Mouse (Mus musculus) testis, postnatal 14 days (tissue): ENCODE measurements at regions not wholly inside any gene's neighbourhood (a gene's known extent, or its start where the extent isn't known, plus 50 kb on each side); places are given as distances from the start of the nearest gene placed in this dataset.
"Not testable (repeated sequence)": the region's sequence is repeated elsewhere in the genome, so short reads cannot be mapped to it uniquely, and the experiment has no call there.

Experiments
- DNase-seq: peaks from one replicate; pipeline ENCODE4 v3.0.0; 2021; ENCODE audit warnings: low spot score

DNA sequence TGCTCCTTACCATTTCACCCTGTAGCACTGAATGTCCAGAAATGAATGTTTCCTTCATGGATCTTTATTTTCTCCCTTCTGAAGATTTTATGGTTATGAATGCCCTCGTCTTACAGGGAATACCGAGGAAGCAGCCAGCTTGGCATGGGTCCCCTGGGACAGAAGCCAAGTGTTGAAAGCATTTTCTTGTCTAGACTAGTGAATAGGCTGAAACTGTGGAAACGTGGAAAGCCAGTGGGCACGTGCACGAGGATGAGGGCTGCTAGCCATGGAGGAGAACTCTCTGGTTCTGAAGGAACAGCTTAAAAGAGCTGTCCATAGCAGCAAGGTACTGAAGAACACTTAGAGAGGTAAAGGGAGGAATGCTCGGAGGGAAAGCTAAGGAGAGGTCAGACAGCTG lies 457.3 kb upstream of the Cdh5 start:
- DNase-seq = peak; percentile 7

DNA sequence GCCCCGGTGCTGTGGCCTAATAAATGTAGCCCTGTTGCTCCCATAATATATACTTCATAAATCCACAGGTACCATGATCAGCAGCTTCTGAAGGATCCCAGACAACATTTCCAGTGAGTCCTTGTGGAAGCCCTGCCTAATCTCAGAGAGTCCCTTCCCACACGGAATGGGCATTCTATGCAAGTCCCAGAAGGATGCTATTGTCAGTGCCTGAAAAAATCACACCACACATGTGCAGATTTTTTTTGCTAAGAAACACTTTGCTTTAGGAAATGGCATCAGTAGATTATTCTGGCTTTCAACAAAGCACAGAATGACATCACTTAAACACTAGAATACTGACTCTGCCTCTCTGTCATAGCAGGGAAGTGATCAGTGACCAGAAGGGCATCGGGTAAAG lies 456.6 kb upstream of the Cdh5 start:
- DNase-seq = no peak

DNA sequence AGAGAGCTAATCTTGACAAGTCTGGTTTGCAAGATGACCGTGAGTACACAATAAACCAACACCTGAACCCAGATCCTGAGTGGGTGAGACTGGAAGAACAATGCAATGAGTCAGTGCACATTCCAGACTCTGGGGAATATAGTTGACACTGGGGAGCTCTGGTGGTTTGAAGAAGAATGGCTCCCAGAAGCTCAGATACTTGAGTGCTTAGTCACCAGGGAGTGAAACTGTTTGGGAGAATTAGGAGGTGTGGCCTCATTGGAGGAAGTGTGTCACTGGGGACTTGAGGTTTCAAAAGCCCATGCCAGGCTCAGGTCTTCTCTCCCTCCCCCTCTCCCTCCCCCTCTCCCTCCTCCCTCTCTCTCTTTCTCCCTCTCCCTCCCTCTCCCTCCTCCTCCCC lies 436.6 kb upstream of the Cdh5 start:
- DNase-seq = no peak

DNA sequence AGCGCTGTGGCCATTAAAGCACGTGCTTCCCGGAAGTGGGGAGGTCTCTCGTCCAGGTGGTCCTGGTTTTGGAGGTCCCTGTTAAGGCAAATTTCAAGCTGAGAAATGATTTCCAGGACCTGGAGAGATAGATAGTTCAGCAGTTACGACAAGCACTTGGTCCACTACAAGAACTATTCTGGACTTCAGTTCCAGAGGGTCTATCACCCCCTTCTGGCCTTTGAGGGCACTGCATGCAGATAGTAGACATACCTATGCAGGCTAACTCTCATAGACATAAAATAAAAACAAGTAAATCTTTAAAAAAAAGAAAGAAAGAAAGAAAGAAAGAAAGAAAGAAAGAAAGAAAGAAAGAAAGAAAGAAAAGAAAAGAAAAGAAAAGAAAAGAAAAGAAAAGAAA lies 415.2 kb upstream of the Cdh5 start:
- DNase-seq = not testable (repeated sequence)

DNA sequence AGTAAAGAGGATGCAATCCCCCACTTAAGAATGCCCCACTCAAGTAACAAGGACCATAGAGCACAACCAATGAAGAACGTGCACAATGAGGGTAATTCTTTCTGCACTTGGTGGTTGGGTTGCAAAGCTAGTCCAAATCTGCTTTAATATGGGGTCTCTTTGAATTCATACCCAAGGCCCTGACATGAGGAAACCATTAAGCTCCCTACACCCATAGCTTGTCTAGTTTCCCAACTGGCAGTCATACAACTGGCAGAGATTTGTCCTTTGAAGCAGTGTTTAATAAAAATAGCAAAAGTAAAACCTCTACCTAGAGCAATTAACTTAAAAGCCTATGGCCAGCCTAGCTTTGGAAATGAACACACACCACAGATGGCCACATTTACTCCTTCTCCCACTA lies 411.0 kb upstream of the Cdh5 start:
- no peak for DNase-seq

DNA sequence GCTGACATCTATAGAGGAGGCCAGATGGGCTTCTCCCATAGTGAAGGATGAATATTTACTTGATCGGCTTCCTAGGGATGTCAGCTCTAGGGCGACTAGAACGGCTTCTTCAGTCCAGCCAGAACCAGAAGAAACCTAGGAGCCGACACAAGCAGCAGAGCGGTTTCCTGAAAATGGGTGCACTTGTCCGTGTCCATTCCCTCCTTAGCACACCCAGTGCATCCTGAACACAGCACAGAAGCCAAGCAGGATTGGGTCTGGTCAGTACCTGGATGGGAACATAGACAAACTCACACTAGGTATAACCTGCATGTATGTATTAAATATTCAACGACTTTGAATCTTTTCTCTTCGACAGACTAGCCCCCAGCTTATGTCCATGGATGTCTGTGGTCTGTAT lies 407.9 kb upstream of the Cdh5 start:
- DNase-seq = no peak

DNA sequence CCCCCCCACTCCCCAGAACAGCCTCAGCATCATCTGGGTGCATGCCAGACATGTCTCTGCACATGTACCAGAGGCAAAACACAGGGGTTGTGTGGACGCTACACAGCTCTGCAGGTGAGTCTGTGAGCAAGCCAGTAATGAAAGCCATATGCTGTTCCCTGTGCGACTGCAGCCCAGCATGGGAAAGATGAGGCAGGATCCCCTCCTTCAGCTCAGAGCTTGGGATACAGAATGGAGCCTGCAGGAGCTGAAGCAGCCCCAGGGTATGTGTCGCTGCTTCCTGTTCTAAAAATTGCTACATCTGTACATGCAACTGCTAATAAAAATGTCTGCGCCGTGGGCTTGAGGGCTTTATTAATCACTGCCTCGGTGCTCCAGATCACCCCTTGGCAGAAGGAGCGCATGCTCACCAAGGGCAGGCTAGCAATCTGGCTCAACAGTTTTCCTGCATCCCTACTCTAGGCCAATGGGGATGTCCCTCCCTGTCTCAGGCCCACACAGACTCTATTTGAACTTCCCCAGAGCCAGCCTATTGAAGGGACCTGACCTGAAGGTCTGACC lies 407.0 kb upstream of the Cdh5 start:
- no peak for DNase-seq

DNA sequence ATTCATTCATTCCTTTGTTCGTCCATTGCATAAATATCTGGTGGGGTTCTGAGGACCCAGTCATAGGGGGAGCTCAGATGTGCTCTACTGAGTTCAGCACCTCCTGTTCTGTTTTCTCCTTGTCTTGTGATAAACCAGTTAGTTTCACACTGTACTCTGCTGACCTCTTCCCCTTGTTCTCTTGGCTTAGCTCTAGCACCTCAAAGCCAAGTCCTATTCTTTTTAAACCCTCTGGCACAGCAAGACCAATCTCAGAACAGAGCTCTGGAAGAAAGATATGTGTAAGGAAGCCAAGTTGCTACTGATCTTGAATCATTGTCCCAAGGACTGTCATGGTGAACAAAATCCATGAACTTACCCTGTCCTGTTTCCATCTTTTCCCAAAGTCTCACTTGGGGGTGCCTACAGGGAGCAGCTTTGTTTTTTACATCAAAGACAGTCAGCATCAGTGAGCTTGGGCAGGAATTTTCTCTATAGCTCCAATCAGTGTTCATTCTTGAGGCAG lies 402.4 kb upstream of the Cdh5 start:
- no peak for DNase-seq

DNA sequence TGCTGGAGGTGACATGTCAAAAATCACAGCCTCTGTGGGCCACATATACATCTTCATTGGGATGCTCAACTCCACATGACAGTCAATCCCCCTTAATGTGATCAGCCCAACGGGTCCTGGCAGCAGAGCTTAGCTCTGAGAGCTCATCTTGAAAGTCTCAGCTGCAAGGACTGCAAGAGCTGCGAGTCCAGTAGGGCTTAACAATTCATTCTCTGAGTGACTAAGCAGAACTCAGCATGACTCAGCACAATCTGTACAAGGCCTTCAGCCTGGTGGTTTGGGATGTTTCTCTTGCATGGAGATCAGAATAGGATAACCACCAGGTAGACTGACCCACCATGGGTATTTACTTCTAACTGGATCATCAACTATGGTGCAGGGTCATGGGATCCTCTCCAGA lies 399.2 kb upstream of the Cdh5 start:
- no peak for DNase-seq

DNA sequence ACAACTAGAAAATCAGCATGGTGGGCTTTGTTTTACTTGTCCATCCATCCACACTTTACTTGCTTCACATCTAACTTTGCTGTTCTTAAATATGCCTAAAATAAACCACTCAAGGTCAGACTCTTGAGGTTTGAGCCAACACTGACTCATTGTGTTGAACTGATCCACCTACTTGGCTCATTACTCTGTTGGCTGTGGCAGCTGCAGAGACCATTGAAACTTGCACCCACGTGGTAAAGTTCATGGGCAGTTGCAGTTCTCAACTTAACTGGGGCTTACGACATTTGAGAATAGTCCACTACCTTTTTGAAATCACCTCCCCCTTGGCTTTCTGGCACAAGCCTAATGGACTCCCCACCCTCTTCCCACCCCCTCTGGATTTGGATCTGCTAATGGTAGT lies 395.3 kb upstream of the Cdh5 start:
- no peak for DNase-seq

DNA sequence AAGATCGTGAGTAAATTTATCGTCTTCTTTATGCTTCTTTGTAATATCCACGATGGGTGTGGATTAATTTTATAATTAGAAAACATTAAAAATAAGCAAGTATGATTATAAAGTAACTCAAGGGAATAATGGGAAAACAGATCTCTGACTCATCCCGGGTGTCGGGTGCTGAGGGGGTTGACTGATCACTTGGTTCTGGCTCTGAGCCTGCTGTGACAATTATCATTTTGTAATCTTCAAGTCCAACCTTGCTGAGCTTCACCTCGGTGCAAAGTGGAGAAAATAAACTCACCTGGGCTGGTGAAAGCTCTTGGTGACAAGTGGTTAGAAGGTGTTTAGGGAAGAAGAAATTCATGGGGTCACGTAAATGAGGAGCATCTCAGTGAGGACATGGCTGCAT lies 390.6 kb upstream of the Cdh5 start:
- DNase-seq = not testable (repeated sequence)

DNA sequence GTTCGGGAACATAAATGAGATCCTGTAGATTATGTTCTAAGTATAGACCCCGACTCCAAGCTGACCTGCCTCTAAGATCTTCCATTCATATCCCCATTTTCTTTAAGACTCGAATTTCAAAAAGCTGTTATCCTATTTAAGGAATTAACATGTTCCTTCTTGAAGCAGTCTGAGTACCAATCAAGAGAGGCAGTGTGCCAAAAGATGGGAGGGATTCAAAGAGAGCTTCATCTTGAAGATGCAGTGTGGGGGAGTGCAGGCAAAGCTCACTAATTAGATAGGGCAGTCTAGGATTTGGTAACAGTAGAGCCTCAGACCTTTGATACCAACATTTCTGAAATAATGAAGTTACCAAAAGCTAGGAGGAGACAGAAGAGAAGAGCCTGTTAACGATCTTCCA lies 383.7 kb upstream of the Cdh5 start:
- no peak for DNase-seq

DNA sequence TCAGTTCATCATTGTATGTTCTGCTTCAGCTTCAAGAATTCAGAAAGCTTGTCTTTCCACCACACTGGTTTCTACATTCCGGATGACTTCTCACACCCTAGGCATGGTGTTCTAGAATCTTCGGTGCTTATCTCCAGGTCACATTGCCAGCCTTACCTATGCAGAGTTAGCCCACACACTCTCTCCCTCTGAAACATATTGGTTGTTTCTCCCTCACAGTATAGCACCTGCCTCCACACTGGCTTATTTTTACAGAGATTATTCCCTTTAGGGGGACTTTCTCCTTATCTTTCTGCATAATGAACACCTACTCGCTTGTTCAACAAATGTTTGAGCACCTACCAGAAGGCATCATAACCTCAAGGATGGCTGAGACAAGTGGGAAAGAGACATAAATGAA lies 368.0 kb upstream of the Cdh5 start:
- no peak for DNase-seq

DNA sequence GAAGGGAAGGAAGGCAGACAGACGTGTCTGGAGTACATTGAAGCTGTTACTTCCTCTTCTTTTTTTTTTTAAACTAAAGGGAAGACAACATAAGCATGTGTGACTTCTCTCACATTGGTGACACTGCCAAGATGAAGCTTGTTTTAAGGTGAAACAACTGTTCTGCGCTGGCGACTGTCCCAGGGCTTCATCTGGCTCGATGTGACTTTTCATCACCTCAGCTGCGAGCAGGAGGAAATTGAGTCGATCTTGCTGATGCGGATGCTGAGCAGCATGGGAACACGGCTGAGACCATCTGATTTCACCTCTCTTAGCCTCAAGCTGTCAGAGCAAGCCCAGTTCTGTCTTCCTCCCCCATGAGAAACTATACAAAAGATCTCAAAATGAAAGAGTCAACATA lies 363.1 kb upstream of the Cdh5 start:
- DNase-seq = no peak

DNA sequence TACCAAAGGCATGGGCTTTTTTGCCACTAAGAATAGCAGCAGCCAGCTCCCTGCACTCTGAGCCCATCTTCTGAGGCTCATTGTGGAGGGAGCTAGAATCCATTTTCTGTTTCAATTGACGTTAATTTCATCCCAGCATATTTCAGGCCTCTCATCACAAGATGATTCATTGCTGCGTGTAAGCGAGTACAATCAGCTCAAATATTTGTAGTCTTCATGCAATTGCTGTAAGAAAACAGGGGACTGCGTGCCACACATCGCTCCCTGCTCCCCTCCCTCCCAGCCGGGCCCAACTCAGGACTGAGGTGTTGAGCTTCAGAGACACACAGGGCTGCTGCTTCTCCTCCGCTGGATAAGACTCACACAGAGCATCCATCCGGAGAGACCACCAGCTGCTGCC lies 360.0 kb upstream of the Cdh5 start:
- DNase-seq = no peak

DNA sequence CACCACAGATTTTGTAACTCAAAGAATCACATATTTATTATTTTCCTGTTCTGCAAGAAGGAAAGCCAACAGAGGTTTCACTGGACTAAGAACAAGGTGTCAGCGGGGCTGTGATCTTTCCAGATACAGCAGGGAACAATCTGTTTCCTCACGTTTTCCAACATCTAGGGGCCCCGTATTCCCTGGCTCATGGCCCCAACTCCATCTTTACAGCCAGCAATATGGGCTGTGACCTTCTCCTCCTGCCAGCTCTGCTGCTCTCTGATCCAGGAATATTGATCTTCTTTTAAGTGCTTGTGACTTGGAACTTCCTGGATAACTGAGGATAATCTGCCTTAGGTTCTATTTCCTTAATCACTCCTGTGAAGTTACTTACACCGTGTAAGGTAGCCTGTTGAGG lies 352.7 kb upstream of the Cdh5 start:
- no peak for DNase-seq

DNA sequence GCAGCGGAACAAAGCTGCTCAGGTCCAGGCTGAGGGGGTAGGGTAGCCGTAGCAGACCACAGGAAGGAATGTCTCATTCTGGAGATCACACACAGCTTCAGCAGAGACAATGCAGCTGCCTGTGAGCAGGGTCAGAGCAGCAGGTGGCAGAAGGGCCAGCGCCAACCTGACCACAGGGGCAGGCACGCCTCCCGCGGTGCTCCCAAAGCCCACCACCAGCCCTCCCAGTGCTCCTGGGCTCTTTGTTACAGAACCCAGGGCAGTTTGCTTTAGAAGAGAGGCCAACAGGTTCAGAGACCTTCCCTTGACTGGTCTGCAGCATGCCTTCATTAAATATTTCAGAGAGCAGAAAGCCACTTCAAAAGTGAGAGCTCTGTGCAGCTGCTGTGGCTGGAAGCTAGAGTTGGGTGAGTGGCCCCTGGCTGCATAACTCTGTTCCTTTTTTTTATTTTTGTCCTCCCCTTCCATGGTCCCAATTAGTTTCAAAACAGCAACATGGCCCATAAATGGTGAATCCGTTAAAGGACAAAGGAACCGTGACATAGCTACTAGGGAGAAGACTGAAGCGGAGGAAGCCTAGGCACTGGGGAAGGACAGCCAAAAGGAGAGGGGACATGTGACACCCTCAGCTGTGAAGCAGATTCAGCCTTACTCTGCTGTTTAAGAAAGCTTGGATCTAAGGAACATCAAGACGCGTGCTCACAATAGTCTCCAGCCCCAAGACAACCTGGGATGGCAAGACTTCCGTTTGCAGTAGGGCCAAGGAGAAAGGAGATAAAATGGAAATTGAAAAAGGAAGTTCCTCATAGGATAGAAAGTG lies 350.9 kb upstream of the Cdh5 start:
- DNase-seq = no peak

DNA sequence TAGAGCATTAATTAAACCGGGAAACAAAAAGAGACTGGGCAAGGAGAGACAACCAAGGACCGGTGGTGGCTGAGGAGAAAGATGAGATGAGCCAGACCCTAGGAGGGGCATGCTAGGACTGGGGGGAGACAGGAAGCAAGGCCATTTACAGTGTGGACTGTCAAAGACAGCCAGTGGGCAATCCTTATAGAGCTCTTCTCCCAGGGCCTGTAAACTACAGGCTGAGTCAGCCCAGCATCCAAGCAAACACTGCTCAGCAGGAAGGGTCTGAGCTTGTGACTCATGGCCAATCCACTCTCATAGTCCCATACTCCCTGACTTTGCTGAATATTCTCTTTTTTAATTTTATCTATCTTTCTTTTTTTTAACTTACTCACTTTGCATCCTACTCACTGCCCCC lies 350.3 kb upstream of the Cdh5 start:
- no peak for DNase-seq

DNA sequence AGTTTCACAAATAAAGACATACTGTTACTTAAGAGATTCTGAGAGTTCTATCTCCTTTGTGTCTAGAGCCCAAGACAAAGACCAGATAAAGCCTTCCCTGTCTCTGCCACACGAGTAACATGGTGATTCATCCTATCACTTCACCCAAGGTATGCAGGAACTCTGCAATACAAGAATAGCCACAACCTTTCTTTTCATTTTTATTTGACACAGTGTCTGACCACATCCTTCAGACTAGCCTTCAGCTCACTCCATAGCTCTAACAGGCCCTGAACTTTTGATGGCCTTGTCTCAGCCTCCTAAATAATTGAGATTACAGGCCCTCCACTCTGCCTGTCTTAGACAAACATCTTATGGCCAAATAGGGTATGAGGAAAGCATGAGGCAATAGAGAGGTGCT lies 337.6 kb upstream of the Cdh5 start:
- DNase-seq = no peak

DNA sequence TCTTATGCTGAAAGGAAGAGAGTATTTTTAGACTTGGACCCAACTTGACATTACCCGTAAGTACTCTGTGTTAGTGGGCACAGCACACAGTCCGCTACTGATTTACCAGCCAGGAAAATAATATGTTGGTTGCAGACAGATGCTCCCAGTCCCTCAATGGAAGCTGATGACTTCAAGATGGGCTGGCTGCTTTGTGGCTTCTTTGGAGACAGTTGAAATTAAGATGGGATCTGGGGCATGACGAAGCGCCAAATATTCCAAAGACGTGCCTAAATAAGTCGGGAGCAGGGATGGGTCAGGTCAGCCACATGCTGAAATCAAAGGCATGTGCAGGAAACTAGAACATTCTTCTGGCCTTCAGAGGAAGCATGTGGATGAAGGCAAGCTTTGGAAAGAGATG lies 321.8 kb upstream of the Cdh5 start:
- no peak for DNase-seq

DNA sequence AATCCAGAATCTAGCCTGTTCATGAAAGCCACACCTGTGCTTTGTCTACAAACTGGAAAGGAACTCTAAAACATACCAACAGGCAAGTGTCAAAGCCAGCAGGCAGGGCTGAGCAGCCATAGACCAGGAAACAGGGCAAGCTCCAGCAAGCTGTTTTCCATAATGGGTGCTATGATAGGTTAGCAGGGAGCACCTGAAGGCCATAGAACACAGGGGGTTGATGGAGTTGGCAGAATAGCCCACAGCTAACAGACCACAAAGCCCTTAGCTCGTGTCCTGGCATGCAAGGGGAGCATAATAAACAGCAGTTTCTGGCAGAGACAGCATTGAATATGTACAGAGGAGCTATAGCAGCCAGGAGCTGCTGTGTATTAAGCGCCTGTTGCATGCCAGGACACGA lies 313.1 kb upstream of the Cdh5 start:
- no peak for DNase-seq

DNA sequence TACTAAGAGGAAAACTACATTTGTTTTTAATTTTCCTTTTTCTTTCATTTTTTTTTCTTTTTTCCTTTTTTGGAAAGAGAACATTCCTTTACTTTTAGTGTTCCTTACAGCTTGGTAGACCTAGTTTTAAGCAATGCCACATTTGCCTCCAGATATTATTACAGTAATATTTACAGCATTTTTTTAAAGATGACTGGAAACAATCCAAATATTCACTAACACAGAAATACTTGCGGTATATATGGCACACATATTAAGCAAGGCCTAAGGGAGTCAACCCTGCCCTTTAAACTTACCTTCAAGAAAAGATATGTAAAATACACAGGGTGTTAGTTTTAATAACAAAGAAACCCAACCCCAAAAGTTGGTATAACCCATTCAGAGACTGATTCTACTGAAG lies 308.1 kb upstream of the Cdh5 start:
- DNase-seq = no peak

DNA sequence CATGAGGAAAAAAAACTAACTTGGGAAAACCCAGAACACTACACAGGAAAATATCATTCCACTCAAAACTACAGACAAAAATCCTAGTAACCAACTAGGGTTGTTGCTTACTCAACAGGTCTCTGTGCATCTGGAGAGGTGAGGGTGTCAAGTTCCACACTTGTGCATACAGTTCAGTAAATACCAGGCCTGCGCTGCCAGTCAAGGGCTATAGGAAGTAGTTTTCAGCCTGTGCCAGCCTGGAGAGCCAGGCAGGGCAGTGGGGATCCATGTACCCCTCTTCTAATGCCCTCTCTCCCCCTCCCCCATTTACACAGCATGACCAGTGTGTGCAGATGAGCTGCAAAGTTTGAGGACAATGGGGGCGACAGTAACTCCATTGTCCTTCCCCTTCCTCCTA lies 302.8 kb upstream of the Cdh5 start:
- not testable (repeated sequence) for DNase-seq

DNA sequence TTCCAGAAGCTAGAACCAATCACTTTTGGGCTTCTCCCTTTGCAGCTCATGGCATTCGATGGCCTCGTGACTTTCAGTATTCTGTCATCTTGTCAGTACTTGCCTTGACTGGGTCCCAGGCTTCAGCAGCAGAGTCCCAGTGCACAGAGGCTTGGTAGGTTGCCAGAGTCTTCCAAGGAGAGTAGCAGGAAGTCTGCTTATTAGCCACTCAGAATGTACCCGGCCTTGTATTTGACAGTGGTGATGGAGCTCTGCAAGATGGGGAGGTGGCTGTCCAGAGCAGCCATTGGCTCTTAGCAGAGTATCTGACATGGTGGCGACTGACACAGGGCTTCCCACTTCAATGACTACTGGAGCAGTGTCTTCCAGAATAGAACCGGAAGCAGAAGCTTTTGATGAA lies 293.3 kb upstream of the Cdh5 start:
- DNase-seq = no peak
